Mouse (Mus musculus) forebrain, embryonic 14.5 days (tissue): ENCODE measurements around the gene Setd6. TPM values are rescaled to one million over a fixed set of nuclear protein-coding genes. Genes with fewer than 3 reads are reported as not detected.

Source experiments
- ATAC-seq: fragments of 200-750 bp; cut with Nextera tagmentation; 2 replicates; pipeline ENCODE4 v1.8.0; 2017; ENCODE audit warnings: mild to moderate bottlenecking, moderate library complexity
- DNase-seq: peaks from one replicate; pipeline ENCODE4 v3.0.0-alpha.2; 2015; ENCODE audit warnings: low spot score
- H3K27ac ChIP-seq: fragments of 300-500 bp; sonication (generic); 2 replicates; pipeline ENCODE4 v1.5.1; 2014; ENCODE audit warnings: low read depth, mild to moderate bottlenecking, control low read depth, low read length, moderate library complexity
- H3K27me3 ChIP-seq: fragments of 300-500 bp; sonication (generic); replicated peaks from 2 replicates; pipeline ENCODE4 v1.6.1; 2014; ENCODE audit warnings: low read length, control low read depth, mixed read lengths; ENCODE audit not compliant: control insufficient read depth, insufficient read depth
- H3K36me3 ChIP-seq: fragments of 300-500 bp; sonication (generic); 2 replicates; pipeline ENCODE4 v1.6.1; 2014; ENCODE audit warnings: low read length, control low read depth; ENCODE audit not compliant: control insufficient read depth, insufficient read depth
- H3K4me1 ChIP-seq: fragments of 300-500 bp; sonication (generic); 2 replicates; pipeline ENCODE4 v1.6.1; 2014; ENCODE audit warnings: antibody characterized with exemption, low read length, control low read depth; ENCODE audit not compliant: control insufficient read depth, insufficient read depth
- H3K4me2 ChIP-seq: fragments of 300-500 bp; sonication (generic); 2 replicates; pipeline ENCODE4 v1.6.1; 2014; ENCODE audit warnings: mild to moderate bottlenecking, control low read depth, low read length
- H3K4me3 ChIP-seq: fragments of 300-500 bp; sonication (generic); 2 replicates; pipeline ENCODE4 v1.5.1; 2014; ENCODE audit warnings: low read depth, low read length, control low read depth
- H3K9ac ChIP-seq: fragments of 300-500 bp; sonication (generic); 2 replicates; pipeline ENCODE4 v1.6.1; 2014; ENCODE audit warnings: mild to moderate bottlenecking, low read length, control low read depth, moderate library complexity
- H3K9me3 ChIP-seq: fragments of 300-500 bp; sonication (generic); replicated peaks from 2 replicates; pipeline ENCODE4 v1.6.1; 2016; ENCODE audit warnings: low read length, control low read depth, mixed read lengths; ENCODE audit not compliant: control insufficient read depth
- WGBS: fragments of 180-500 bp; shearing (Covaris S2); extraction: QIAGEN DNeasy Blood & Tissue Kit; methylation state at CpG from one replicate; pipeline ENCODE4 v1.1.7; 2014; 5-methylcytosine and 5-hydroxymethylcytosine counted together
- polyA plus RNA-seq: library from polyadenylated mRNA; unstranded; fragments of >200 nt; fragmentation: Nextera tagmentation; extraction: Ambion mirVana; gene quantifications from 2 replicates; pipeline ENCODE4 v1.2.1, GENCODE M21; 2014

Gene Setd6
- polyA plus RNA-seq, 1 experiment from 2014 or later, result 26.2 TPM

DNA sequence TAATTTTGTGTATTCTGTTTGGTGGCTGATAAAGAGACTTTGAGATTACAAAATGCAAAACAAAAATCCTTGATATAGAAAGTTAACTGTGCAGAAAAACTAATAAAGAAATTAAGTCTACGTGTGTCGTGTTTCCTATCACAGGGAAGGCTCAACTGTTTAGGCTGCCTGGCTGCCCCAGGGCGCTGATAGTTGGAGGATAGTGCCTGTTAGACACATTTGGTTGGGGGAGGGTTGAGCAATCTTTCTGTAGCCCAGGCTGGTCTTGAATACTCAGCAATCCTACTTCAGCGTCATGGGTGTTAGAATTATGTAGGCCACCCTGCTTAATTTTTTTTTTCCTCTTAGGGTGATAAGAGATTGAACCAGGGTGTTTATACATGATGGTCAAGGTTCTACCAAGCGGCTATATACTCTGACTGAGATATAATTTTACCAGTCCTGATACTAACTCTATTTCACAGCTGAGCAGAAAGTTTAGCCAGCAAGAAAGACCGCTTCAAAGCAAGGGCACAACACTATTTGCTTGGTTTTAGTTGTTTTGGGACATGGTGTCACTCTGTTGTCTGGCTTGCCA is 756 bp upstream of the Setd6 start:
- H3K36me3 ChIP-seq, result peaks cover 49% of the 10 kb centered on the region
- no peaks in the 10 kb centered on the region for H3K9me3 ChIP-seq
- H3K4me1 ChIP-seq, result peaks cover 6% of the 10 kb centered on the region
- 88% methylated on average over 6 of the region's 6 CpGs for WGBS
- H3K9ac ChIP-seq, result peak overlapping the region; percentile 88
- no peak for DNase-seq
- H3K27me3 ChIP-seq, result no peaks in the 10 kb centered on the region
- H3K27ac ChIP-seq, result no peak overlapping the region
- H3K4me3 ChIP-seq, result peak overlapping the region; percentile 80
- no peak for ATAC-seq
- H3K4me2 ChIP-seq, result peak overlapping the region; percentile 97

DNA sequence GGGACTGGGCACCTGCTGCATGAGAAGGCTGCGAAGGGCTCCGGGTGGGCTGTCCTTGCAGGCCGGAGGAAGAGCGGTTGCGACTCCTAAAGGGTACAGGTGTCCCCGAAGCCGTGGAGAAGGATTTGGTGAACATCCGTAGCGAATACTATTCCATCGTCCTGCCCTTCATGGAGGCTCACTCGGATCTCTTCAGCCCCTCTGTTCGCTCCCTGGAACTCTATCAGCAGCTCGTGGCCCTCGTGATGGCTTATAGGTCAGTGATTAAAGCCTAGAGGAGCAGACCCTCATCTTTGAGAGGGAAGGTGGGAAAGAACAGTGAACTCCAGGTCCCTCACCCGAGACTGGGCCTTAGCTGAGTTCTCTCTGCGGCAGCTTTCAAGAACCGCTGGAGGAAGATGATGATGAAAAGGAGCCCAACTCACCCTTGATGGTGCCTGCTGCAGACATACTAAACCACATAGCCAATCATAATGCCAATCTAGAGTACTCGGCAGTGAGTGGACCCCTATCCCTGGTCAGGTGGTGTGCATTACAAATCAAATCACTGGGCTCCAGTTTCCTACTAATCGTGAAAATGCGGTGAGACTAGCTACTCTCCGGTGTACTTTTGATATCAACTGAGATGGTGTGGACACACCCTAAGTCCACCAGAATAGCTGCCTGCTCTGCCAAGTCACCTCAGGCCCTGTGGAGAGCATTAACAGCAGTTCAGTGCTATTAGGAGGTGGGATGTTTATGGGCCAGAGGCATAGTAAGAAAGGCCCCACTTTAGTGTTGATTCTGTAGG is 1.1 kb downstream of the Setd6 start:
- no peaks in the 10 kb centered on the region for H3K27me3 ChIP-seq
- H3K36me3 ChIP-seq, result peaks cover 52% of the 10 kb centered on the region
- DNase-seq (no peak), ATAC-seq (no peak)
- no peaks in the 10 kb centered on the region for H3K9me3 ChIP-seq
- H3K4me2 ChIP-seq, result peak overlapping the region; percentile 97
- H3K9ac ChIP-seq, result peak overlapping the region; percentile 88
- H3K27ac ChIP-seq, result no peak overlapping the region
- WGBS, result 18% methylated on average over 21 of the region's 21 CpGs
- peaks cover 6% of the 10 kb centered on the region for H3K4me1 ChIP-seq
- H3K4me3 ChIP-seq, result peak overlapping the region; percentile 80

DNA sequence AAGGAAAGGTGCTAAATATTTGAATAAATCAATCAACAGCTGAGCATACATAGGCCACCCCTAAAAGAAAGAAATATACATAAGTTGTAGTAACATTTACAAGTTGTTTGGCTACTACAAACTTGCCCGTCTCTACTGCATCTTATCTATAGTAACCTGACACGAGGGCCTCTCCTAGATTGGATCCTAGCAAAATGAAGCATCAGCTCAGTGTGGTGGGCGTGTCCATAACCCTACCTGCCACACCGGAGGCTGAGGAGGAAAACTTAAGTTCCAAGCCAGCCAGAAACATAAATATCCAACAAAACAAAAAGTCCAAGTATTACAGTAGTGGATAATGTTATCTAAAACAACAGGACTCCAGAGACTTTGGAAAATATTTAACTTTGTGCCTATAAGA is 11.9 kb downstream of the Setd6 start:
- no peak overlapping the region for H3K4me2 ChIP-seq
- no peak overlapping the region for H3K9ac ChIP-seq
- no peak overlapping the region for H3K27ac ChIP-seq
- no peak for ATAC-seq
- H3K36me3 ChIP-seq, result peaks cover 92% of the 10 kb centered on the region
- no peak overlapping the region for H3K4me3 ChIP-seq
- no peak for DNase-seq
- H3K27me3 ChIP-seq, result no peaks in the 10 kb centered on the region
- H3K4me1 ChIP-seq, result no peaks in the 10 kb centered on the region
- WGBS, result 87% methylated on average over 4 of the region's 4 CpGs
- H3K9me3 ChIP-seq, result no peaks in the 10 kb centered on the region

DNA sequence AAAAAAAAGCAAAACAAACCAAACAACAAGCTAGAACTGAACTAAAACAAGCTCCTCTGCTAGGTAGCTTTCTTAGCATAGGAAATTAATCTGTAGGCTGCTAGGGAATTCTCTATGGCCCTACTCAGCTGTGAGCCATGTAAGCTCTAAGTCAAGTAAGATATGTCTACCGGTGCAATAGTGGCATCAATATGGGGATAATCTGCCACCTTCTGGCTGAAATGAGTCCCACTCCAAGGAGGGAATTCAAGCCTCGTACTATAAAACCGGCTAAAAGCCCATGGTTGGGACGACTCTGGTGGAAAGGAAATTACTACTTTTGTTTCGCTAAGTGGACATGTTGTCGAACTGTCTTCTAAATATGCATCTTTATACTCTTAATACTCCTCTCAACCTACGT is 22.9 kb downstream of the Setd6 start:
- Histone ChIP-seq H3K27ac (no peak overlapping the region), H3K9ac (no peak overlapping the region), H3K4me1 (no peaks in the 10 kb centered on the region), H3K27me3 (no peaks in the 10 kb centered on the region), H3K4me3 (no peak overlapping the region), H3K9me3 (no peaks in the 10 kb centered on the region), H3K36me3 (peaks cover 90% of the 10 kb centered on the region), H3K4me2 (no peak overlapping the region)
- WGBS, result 77% methylated on average over 7 of the region's 7 CpGs
- peak; percentile 43 for DNase-seq
- ATAC-seq, result no peak

DNA sequence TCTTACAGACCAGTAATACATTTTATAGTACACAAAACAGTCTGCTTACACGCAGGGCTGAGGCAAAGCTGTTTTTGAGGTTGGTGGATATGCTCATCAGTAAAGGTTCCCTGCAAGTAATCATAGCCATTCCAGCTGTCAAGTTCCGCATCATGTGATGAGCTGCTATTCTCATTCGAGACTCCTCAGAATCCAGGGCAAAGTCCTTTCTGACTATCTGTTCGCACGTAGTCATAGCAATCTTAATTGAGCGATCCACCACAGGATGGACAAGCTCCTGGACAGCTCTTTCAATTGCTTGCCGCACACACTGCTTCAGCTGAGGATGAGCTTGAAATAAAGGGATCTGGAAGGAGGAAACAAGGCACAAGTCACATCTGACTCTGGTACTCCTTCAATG is 26.1 kb downstream of the Setd6 start:
- Histone ChIP-seq H3K4me1 (no peaks in the 10 kb centered on the region), H3K9ac (no peak overlapping the region), H3K36me3 (peaks cover 94% of the 10 kb centered on the region), H3K27me3 (no peaks in the 10 kb centered on the region), H3K4me2 (no peak overlapping the region), H3K4me3 (no peak overlapping the region), H3K27ac (no peak overlapping the region), H3K9me3 (no peaks in the 10 kb centered on the region)
- DNase-seq, result no peak
- WGBS, result 96% methylated on average over 7 of the region's 7 CpGs
- ATAC-seq, result no peak

DNA sequence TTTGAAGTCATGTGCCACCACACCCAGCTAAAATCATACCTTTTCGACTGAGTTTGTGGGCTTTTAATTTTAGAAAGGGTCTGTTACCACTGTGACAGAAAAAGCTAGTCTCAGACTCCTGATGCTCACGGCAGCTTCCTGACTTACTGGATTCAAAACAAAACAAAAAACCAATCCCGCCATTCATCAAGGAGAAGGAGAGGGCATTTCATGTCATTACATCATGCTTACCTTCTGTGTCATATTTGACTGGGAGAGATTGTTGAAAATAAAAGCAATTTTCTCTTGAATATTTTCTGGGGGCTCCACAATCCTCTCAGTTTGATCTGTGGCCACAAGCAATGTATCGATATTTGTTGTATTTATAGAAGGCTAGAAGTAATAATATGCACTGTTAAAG is 32.3 kb downstream of the Setd6 start:
- Histone ChIP-seq H3K4me3 (no peak overlapping the region), H3K27ac (no peak overlapping the region), H3K4me1 (no peaks in the 10 kb centered on the region), H3K9me3 (no peaks in the 10 kb centered on the region), H3K9ac (no peak overlapping the region), H3K27me3 (no peaks in the 10 kb centered on the region), H3K36me3 (peaks cover 94% of the 10 kb centered on the region), H3K4me2 (no peak overlapping the region)
- WGBS, result 94% methylated on average over 4 of the region's 4 CpGs
- no peak for DNase-seq
- ATAC-seq, result no peak

DNA sequence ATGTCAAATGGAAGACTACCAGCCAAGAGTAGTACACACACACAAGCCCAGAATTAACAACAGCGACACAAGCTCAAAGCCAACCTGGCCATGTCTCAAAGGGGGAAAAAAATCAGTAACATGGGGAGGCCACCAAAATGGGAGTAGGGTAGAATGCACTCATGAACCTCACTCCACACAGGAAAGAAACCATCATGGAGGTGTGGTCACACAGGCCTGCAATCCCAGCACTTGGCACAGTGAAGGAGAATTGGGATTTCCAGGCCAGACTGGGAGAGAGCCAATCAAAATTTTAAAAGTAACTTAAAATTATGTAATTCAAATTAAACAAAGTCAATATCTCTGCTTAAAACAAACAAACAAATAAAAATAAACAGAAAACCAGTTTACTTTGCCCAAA is 36.2 kb downstream of the Setd6 start:
- Histone ChIP-seq H3K4me3 (no peak overlapping the region), H3K4me2 (no peak overlapping the region), H3K9ac (no peak overlapping the region), H3K36me3 (peaks cover 87% of the 10 kb centered on the region), H3K9me3 (no peaks in the 10 kb centered on the region), H3K4me1 (no peaks in the 10 kb centered on the region), H3K27me3 (no peaks in the 10 kb centered on the region), H3K27ac (no peak overlapping the region)
- WGBS, result 90% methylated on average over 1 of the region's 1 CpGs
- DNase-seq, result no peak
- no peak for ATAC-seq

DNA sequence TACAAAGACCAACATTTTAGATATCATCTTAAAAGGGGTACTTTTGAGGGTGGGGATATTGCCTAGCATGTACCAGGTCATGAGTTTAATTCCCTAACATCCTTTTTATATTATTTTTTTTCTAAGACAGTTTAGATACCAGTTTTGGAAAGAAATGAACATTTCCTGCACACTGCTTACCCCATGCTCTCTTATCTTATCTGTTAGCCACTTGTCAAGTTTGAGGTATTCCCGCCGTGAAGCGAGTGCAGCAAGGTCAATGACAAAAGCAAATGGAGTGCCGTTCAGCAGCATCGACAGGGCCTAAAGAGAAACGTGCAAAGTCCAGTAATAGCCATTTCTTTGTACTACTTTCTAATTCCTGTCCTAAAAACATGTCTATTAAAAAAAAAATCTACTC is 44.6 kb downstream of the Setd6 start:
- no peak overlapping the region for H3K4me2 ChIP-seq
- H3K4me1 ChIP-seq, result no peaks in the 10 kb centered on the region
- DNase-seq (no peak), ATAC-seq (no peak)
- no peak overlapping the region for H3K9ac ChIP-seq
- H3K9me3 ChIP-seq, result no peaks in the 10 kb centered on the region
- no peak overlapping the region for H3K4me3 ChIP-seq
- H3K27me3 ChIP-seq, result no peaks in the 10 kb centered on the region
- WGBS, result 92% methylated on average over 6 of the region's 6 CpGs
- no peak overlapping the region for H3K27ac ChIP-seq
- peaks cover 83% of the 10 kb centered on the region for H3K36me3 ChIP-seq

DNA sequence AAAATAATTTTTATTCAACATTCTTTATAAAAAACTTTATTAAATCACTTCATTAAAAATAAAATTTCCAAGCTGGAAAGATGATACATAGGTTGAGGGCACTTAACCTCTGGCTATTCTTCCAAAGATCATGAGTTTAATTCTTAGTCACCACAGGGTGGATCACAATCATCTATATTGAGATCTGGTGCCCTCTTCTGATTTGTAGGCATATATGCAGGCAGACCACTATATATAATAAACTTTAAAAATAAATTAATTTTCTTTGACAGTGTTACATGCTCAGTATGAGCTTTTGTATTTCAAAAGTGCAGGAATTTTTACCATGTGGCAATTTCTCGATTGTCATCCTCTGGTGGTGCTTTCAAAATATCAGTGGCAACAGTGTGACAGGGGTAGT is 48.5 kb downstream of the Setd6 start:
- Histone ChIP-seq H3K4me2 (no peak overlapping the region), H3K4me3 (no peak overlapping the region), H3K27me3 (no peaks in the 10 kb centered on the region), H3K9me3 (no peaks in the 10 kb centered on the region), H3K36me3 (peaks cover 84% of the 10 kb centered on the region), H3K9ac (no peak overlapping the region), H3K4me1 (no peaks in the 10 kb centered on the region), H3K27ac (no peak overlapping the region)
- 93% methylated on average over 1 of the region's 1 CpGs for WGBS
- no peak for ATAC-seq
- DNase-seq, result no peak
